Mouse (Mus musculus) forebrain, embryonic 14.5 days (tissue): ENCODE results near the gene Magee2. TPM values are rescaled to one million over a fixed set of nuclear protein-coding genes. Genes with fewer than 3 reads are reported as not detected.
"Not testable (repeated sequence)": the region's sequence is repeated elsewhere in the genome, so short reads cannot be mapped to it uniquely, and the experiment has no call there.

ENCODE experiments used
- ATAC-seq: fragments of 200-750 bp; cut with Nextera tagmentation; 2 replicates; pipeline ENCODE4 v1.8.0; 2017; ENCODE audit warnings: mild to moderate bottlenecking, moderate library complexity
- DNase-seq: peaks from one replicate; pipeline ENCODE4 v3.0.0-alpha.2; 2015; ENCODE audit warnings: low spot score
- H3K27ac ChIP-seq: fragments of 300-500 bp; sonication (generic); 2 replicates; pipeline ENCODE4 v1.5.1; 2014; ENCODE audit warnings: low read depth, mild to moderate bottlenecking, control low read depth, low read length, moderate library complexity
- H3K27me3 ChIP-seq: fragments of 300-500 bp; sonication (generic); replicated peaks from 2 replicates; pipeline ENCODE4 v1.6.1; 2014; ENCODE audit warnings: low read length, control low read depth, mixed read lengths; ENCODE audit not compliant: control insufficient read depth, insufficient read depth
- H3K36me3 ChIP-seq: fragments of 300-500 bp; sonication (generic); 2 replicates; pipeline ENCODE4 v1.6.1; 2014; ENCODE audit warnings: low read length, control low read depth; ENCODE audit not compliant: control insufficient read depth, insufficient read depth
- H3K4me1 ChIP-seq: fragments of 300-500 bp; sonication (generic); 2 replicates; pipeline ENCODE4 v1.6.1; 2014; ENCODE audit warnings: antibody characterized with exemption, low read length, control low read depth; ENCODE audit not compliant: control insufficient read depth, insufficient read depth
- H3K4me2 ChIP-seq: fragments of 300-500 bp; sonication (generic); 2 replicates; pipeline ENCODE4 v1.6.1; 2014; ENCODE audit warnings: mild to moderate bottlenecking, control low read depth, low read length
- H3K4me3 ChIP-seq: fragments of 300-500 bp; sonication (generic); 2 replicates; pipeline ENCODE4 v1.5.1; 2014; ENCODE audit warnings: low read depth, low read length, control low read depth
- H3K9ac ChIP-seq: fragments of 300-500 bp; sonication (generic); 2 replicates; pipeline ENCODE4 v1.6.1; 2014; ENCODE audit warnings: mild to moderate bottlenecking, low read length, control low read depth, moderate library complexity
- H3K9me3 ChIP-seq: fragments of 300-500 bp; sonication (generic); replicated peaks from 2 replicates; pipeline ENCODE4 v1.6.1; 2016; ENCODE audit warnings: low read length, control low read depth, mixed read lengths; ENCODE audit not compliant: control insufficient read depth
- WGBS: fragments of 180-500 bp; shearing (Covaris S2); extraction: QIAGEN DNeasy Blood & Tissue Kit; methylation state at CpG from one replicate; pipeline ENCODE4 v1.1.7; 2014; 5-methylcytosine and 5-hydroxymethylcytosine counted together
- polyA plus RNA-seq: library from polyadenylated mRNA; unstranded; fragments of >200 nt; fragmentation: Nextera tagmentation; extraction: Ambion mirVana; gene quantifications from 2 replicates; pipeline ENCODE4 v1.2.1, GENCODE M21; 2014

Magee2 gene
- 9.3 and 15.3 TPM in 2 replicates for polyA plus RNA-seq

GRCm38 (mm10) chrX:104856751-104857341 is at the start of gene Magee2:
TSS of gene Magee2 (minus strand) at chrX:104857267.
- peak within 1 kb of the TSS; percentile 55; the same call in 1 of the 2 replicates for H3K27ac ChIP-seq
- 32% methylated on average over 37 of the region's 37 CpGs for WGBS
- peak within 1 kb of the TSS; percentile 41 for H3K4me3 ChIP-seq
- H3K27me3 ChIP-seq = 0 out of 2 replicates have a peak, but pooled peaks cover 5% of the 10 kb centered on the region
- peak; percentile 97 for ATAC-seq
- H3K36me3 ChIP-seq = no peaks in the 10 kb centered on the region
- H3K4me2 ChIP-seq = peak within 1 kb of the TSS; percentile 48
- H3K4me1 ChIP-seq = no peaks in the 10 kb centered on the region
- peak; percentile 80 for DNase-seq
- H3K9me3 ChIP-seq = no peaks in the 10 kb centered on the region
- H3K9ac ChIP-seq = peak within 1 kb of the TSS; percentile 61

GRCm38 (mm10) chrX:104853610-104854009 is 3.5 kb downstream of the Magee2 start:
- Histone ChIP-seq H3K4me3 (no peak overlapping the region), H3K4me1 (no peaks in the 10 kb centered on the region), H3K9me3 (no peaks in the 10 kb centered on the region), H3K36me3 (no peaks in the 10 kb centered on the region), H3K27me3 (0 out of 2 replicates have a peak, but pooled peaks cover 5% of the 10 kb centered on the region), H3K27ac (no peak overlapping the region), H3K4me2 (0 out of 2 replicates have a peak overlapping the region, but pooled peaks have one; percentile 8), H3K9ac (no peak overlapping the region)
- DNase-seq (peak; percentile 31), ATAC-seq (no peak)
- 34% methylated on average over 9 of the region's 9 CpGs for WGBS

- DNase-seq, H3K36me3 ChIP-seq, H3K27me3 ChIP-seq, H3K27ac ChIP-seq, H3K9me3 ChIP-seq, H3K4me1 ChIP-seq, H3K4me2 ChIP-seq, H3K9ac ChIP-seq, H3K4me3 ChIP-seq: not testable (repeated sequence)
- 32% methylated on average over 4 of the region's 5 CpGs for WGBS
- ATAC-seq = peak; percentile 37; the same call in 1 of the 2 replicates
These were observed 39.5 kb downstream of the Magee2 start for GRCm38 (mm10) chrX:104817583-104817982.

GRCm38 (mm10) chrX:104816987-104817386 is 40.1 kb downstream of the Magee2 start:
- DNase-seq, ATAC-seq, H3K36me3 ChIP-seq, H3K27me3 ChIP-seq, H3K4me2 ChIP-seq, H3K9ac ChIP-seq, H3K4me1 ChIP-seq, H3K9me3 ChIP-seq, H3K27ac ChIP-seq, H3K4me3 ChIP-seq: not testable (repeated sequence)
- WGBS = 57% methylated on average over 1 of the region's 3 CpGs

GRCm38 (mm10) chrX:104813704-104814103 is 43.4 kb downstream of the Magee2 start:
- not testable (repeated sequence) for H3K27me3 ChIP-seq, H3K9me3 ChIP-seq, H3K4me2 ChIP-seq, H3K4me1 ChIP-seq, ATAC-seq, DNase-seq, H3K36me3 ChIP-seq, H3K27ac ChIP-seq, H3K9ac ChIP-seq, H3K4me3 ChIP-seq
- 56% methylated on average over 3 of the region's 4 CpGs for WGBS

Other genes with a start within 250 kb of the Magee2 start
- 4.5 and 5.0 TPM in 2 replicates for gene Zdhhc15, start 186.2 kb downstream of the Magee2 start, polyA plus RNA-seq
- gene Pbdc1, start 222.5 kb upstream of the Magee2 start, polyA plus RNA-seq = 34.8 and 36.4 TPM in 2 replicates